Mouse (Mus musculus): ENCODE results near the gene Map4k1. TPM values are rescaled to one million over a fixed set of nuclear protein-coding genes. Genes with fewer than 3 reads are reported as not detected.

Gene Map4k1
- polyA plus RNA-seq (2014; fragmentation: Nextera tagmentation; extraction: Ambion mirVana), result 8.6 and 10.4 TPM in 2 replicates

- H3K4me3 ChIP-seq (replicated peaks; ENCODE audit: low read length), result peak within 1 kb of the TSS; percentile 80
- no peaks in the 10 kb centered on the region for H3K27me3 ChIP-seq (ENCODE audit: control insufficient read depth, insufficient read depth, low read length)
- ATAC-seq (ENCODE audit: low FRiP score) (peak; percentile 97), DNase-seq (ENCODE audit: low spot score) (peak; percentile 100)
- H3K9ac ChIP-seq, result peak within 1 kb of the TSS; percentile 81
- H3K4me2 ChIP-seq (replicated peaks), result peak within 1 kb of the TSS; percentile 96
- H3K36me3 ChIP-seq (replicated peaks; ENCODE audit: control insufficient read depth, insufficient read depth), result peaks cover 28% of the 10 kb centered on the region
- H3K27ac ChIP-seq, result peak within 1 kb of the TSS; percentile 72
- peaks cover 18% of the 10 kb centered on the region for H3K4me1 ChIP-seq (replicated peaks; ENCODE audit: control insufficient read depth, insufficient read depth, low read length)
- no peaks in the 10 kb centered on the region for H3K9me3 ChIP-seq (ENCODE audit: control insufficient read depth, low read length)
- WGBS, result under 1% methylated on average over 36 of the region's 36 CpGs
Observed at GRCm38 (mm10) chr7:28981651-28982273, at the start of gene Map4k1, which contains the start of gene Eif3k. Map4k1 (plus strand) TSS chr7:28982050. Eif3k (minus strand) TSS chr7:28981864.

GRCm38 (mm10) chr7:28932421-28933041 is 49.3 kb upstream of the Map4k1 start:
- Histone ChIP-seq H3K9ac (no peak overlapping the region), H3K27me3 (ENCODE audit: control insufficient read depth, insufficient read depth, low read length) (no peaks in the 10 kb centered on the region), H3K9me3 (ENCODE audit: control insufficient read depth, low read length) (no peaks in the 10 kb centered on the region), H3K4me2 (replicated peaks) (no peak overlapping the region), H3K4me1 (replicated peaks; ENCODE audit: control insufficient read depth, insufficient read depth, low read length) (peaks cover 5% of the 10 kb centered on the region; the same call in 1 of the 2 replicates), H3K4me3 (replicated peaks; ENCODE audit: low read length) (no peak overlapping the region), H3K27ac (no peak overlapping the region), H3K36me3 (replicated peaks; ENCODE audit: control insufficient read depth, insufficient read depth) (no peaks in the 10 kb centered on the region)
- ATAC-seq (ENCODE audit: low FRiP score) (no peak), DNase-seq (ENCODE audit: low spot score) (no peak)
- 87% methylated on average over 6 of the region's 6 CpGs for WGBS

- no peak for DNase-seq (ENCODE audit: low spot score)
- 92% methylated on average over 2 of the region's 2 CpGs for WGBS
- no peak overlapping the region for H3K4me2 ChIP-seq (replicated peaks)
- no peaks in the 10 kb centered on the region for H3K27me3 ChIP-seq (ENCODE audit: control insufficient read depth, insufficient read depth, low read length)
- H3K4me3 ChIP-seq (replicated peaks; ENCODE audit: low read length), result no peak overlapping the region
- H3K9ac ChIP-seq, result no peak overlapping the region
- no peaks in the 10 kb centered on the region for H3K9me3 ChIP-seq (ENCODE audit: control insufficient read depth, low read length)
- peaks cover 5% of the 10 kb centered on the region; the same call in 1 of the 2 replicates for H3K4me1 ChIP-seq (replicated peaks; ENCODE audit: control insufficient read depth, insufficient read depth, low read length)
- no peak overlapping the region for H3K27ac ChIP-seq
- H3K36me3 ChIP-seq (replicated peaks; ENCODE audit: control insufficient read depth, insufficient read depth), result no peaks in the 10 kb centered on the region
- ATAC-seq (ENCODE audit: low FRiP score), result no peak
Observed at GRCm38 (mm10) chr7:28933825-28934224, 48.0 kb upstream of the Map4k1 start.

DNA sequence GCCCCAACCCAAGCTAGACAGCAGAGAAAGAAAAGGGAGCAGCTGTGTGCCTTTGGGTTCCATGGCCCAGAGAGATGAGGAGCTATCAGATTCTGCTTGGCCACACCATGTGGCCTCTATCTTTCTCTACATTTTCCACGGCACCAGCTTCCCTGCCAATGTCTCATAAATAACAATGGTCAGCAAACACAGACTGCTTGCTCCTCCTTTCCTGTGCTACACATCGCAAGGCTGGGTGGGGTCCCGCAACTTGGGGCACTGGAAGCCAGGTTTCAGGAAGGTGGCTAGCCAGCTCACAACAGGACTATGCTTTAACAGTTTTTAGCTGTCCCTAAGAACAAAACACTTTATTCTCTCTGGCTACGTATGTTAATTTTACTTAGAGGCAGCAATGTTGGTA is 45.1 kb upstream of the Map4k1 start:
- 57% methylated on average over 4 of the region's 4 CpGs for WGBS
- ATAC-seq (ENCODE audit: low FRiP score), result no peak
- Histone ChIP-seq H3K36me3 (replicated peaks; ENCODE audit: control insufficient read depth, insufficient read depth) (no peaks in the 10 kb centered on the region; the same call in 1 of the 2 replicates), H3K4me1 (replicated peaks; ENCODE audit: control insufficient read depth, insufficient read depth, low read length) (peaks cover 5% of the 10 kb centered on the region; the same call in 1 of the 2 replicates), H3K27ac (0 out of 2 replicates have a peak overlapping the region, but pooled peaks have one; percentile 32), H3K9me3 (ENCODE audit: control insufficient read depth, low read length) (no peaks in the 10 kb centered on the region), H3K27me3 (ENCODE audit: control insufficient read depth, insufficient read depth, low read length) (no peaks in the 10 kb centered on the region), H3K9ac (no peak overlapping the region), H3K4me3 (replicated peaks; ENCODE audit: low read length) (no peak overlapping the region), H3K4me2 (replicated peaks) (no peak overlapping the region)
- DNase-seq (ENCODE audit: low spot score), result no peak

DNA sequence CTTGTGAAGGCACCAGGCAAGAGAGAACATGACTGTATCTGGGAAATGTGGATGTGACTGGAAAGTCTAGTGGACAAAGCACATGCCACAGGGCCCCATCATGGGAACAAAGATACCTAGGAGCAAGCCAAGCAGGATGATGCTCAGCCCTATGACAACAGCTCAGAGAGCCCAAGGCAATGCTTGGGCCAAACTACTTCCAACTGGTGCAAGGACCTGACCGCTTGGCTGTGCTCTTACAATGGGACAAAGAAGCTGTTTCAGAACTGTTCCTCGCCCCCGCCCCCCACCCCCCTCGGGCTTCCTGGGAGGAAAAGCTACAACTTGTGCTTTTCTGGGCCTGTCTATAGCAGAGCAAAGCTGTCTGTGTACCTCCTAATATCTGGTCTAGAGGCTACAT is 43.2 kb upstream of the Map4k1 start:
- ATAC-seq (ENCODE audit: low FRiP score) (no peak), DNase-seq (ENCODE audit: low spot score) (no peak)
- H3K4me2 ChIP-seq (replicated peaks), result no peak overlapping the region
- no peak overlapping the region for H3K27ac ChIP-seq
- no peaks in the 10 kb centered on the region; the same call in 1 of the 2 replicates for H3K36me3 ChIP-seq (replicated peaks; ENCODE audit: control insufficient read depth, insufficient read depth)
- 65% methylated on average over 4 of the region's 4 CpGs for whole genome bisulfite sequencing
- no peak overlapping the region for H3K9ac ChIP-seq
- H3K4me3 ChIP-seq (replicated peaks; ENCODE audit: low read length), result no peak overlapping the region
- no peaks in the 10 kb centered on the region for H3K9me3 ChIP-seq (ENCODE audit: control insufficient read depth, low read length)
- H3K4me1 ChIP-seq (replicated peaks; ENCODE audit: control insufficient read depth, insufficient read depth, low read length), result peaks cover 5% of the 10 kb centered on the region; the same call in 1 of the 2 replicates
- no peaks in the 10 kb centered on the region for H3K27me3 ChIP-seq (ENCODE audit: control insufficient read depth, insufficient read depth, low read length)

DNA sequence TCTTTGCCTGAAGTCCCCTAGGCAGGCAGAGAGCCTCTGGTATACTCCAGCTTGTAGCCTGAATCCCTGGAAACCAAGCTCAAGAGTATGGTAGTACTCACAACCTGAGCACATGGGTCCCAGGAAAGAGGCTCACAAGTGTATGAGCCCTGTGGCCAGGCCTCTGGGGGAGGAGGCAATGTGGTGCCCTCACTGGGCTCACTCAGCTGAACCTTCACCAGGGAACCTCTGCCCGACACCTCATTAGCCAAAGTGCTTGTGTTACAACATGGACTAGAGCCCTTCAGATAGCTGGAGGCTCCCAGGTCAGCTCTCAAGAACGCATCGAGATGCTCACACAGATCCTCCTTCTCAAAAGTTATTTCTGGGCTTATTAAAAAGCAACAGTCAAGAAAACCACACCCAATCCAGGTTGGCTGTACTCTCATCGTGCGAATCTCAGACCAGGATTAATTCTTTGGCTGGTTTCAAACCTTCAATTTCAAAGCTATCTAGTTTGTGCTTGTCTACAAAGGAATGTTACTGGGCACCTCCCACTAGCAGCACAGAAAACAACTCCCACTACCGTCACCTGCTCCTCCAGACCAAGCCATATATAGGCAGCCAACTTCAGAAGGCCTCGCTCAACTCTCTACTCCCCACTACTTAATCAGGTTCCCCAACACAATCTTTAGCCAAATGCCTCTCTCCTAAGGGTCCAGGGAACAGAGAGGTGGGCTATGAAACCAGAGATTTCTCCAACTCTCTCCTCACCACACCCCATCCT is 42.2 kb upstream of the Map4k1 start:
- ATAC-seq (ENCODE audit: low FRiP score) (no peak), DNase-seq (ENCODE audit: low spot score) (no peak)
- Histone ChIP-seq H3K9me3 (ENCODE audit: control insufficient read depth, low read length) (no peaks in the 10 kb centered on the region), H3K4me3 (replicated peaks; ENCODE audit: low read length) (no peak overlapping the region), H3K4me2 (replicated peaks) (no peak overlapping the region), H3K27ac (no peak overlapping the region), H3K27me3 (ENCODE audit: control insufficient read depth, insufficient read depth, low read length) (no peaks in the 10 kb centered on the region), H3K4me1 (replicated peaks; ENCODE audit: control insufficient read depth, insufficient read depth, low read length) (peaks cover 5% of the 10 kb centered on the region; the same call in 1 of the 2 replicates), H3K36me3 (replicated peaks; ENCODE audit: control insufficient read depth, insufficient read depth) (no peaks in the 10 kb centered on the region; the same call in 1 of the 2 replicates), H3K9ac (no peak overlapping the region)
- WGBS, result 88% methylated on average over 7 of the region's 7 CpGs

- Histone ChIP-seq H3K9me3 (ENCODE audit: control insufficient read depth, low read length) (no peaks in the 10 kb centered on the region), H3K4me2 (replicated peaks) (no peak overlapping the region), H3K4me1 (replicated peaks; ENCODE audit: control insufficient read depth, insufficient read depth, low read length) (peaks cover 15% of the 10 kb centered on the region), H3K4me3 (replicated peaks; ENCODE audit: low read length) (no peak overlapping the region), H3K27ac (peak overlapping the region; percentile 2; the same call in 1 of the 2 replicates), H3K36me3 (replicated peaks; ENCODE audit: control insufficient read depth, insufficient read depth) (no peaks in the 10 kb centered on the region; the same call in 1 of the 2 replicates), H3K9ac (no peak overlapping the region), H3K27me3 (ENCODE audit: control insufficient read depth, insufficient read depth, low read length) (no peaks in the 10 kb centered on the region)
- DNase-seq (ENCODE audit: low spot score) (no peak), ATAC-seq (ENCODE audit: low FRiP score) (no peak)
- WGBS, result 89% methylated on average over 4 of the region's 4 CpGs
Observed at GRCm38 (mm10) chr7:28941129-28941528, 40.7 kb upstream of the Map4k1 start.

- Histone ChIP-seq H3K36me3 (replicated peaks; ENCODE audit: control insufficient read depth, insufficient read depth) (no peaks in the 10 kb centered on the region; the same call in 1 of the 2 replicates), H3K4me1 (replicated peaks; ENCODE audit: control insufficient read depth, insufficient read depth, low read length) (peaks cover 19% of the 10 kb centered on the region), H3K9ac (no peak overlapping the region), H3K27me3 (ENCODE audit: control insufficient read depth, insufficient read depth, low read length) (no peaks in the 10 kb centered on the region), H3K4me3 (replicated peaks; ENCODE audit: low read length) (no peak overlapping the region), H3K27ac (peak overlapping the region; percentile 2; the same call in 1 of the 2 replicates), H3K9me3 (ENCODE audit: control insufficient read depth, low read length) (no peaks in the 10 kb centered on the region), H3K4me2 (replicated peaks) (no peak overlapping the region)
- no peak for DNase-seq (ENCODE audit: low spot score)
- ATAC-seq (ENCODE audit: low FRiP score), result no peak
- 79% methylated on average over 4 of the region's 4 CpGs for WGBS
Observed at GRCm38 (mm10) chr7:28941542-28941941, 40.3 kb upstream of the Map4k1 start.

All from hindbrain, embryonic 14.5 days (tissue).